Mouse (Mus musculus): Measurements from ENCODE around the gene Ttyh3. TPM values are rescaled to one million over a fixed set of nuclear protein-coding genes. Genes with fewer than 3 reads are reported as not detected.

The Ttyh3 gene
- polyA plus RNA-seq, 1 experiment from 2014 or later: 42.8 TPM

GRCm38 (mm10) chr5:140649101-140649667 lies 353 bp upstream of the Ttyh3 start:
- Histone ChIP-seq H3K9ac (replicated peaks; ENCODE audit: low read length) (peak overlapping the region; percentile 60), H3K27me3 (ENCODE audit: control insufficient read depth, insufficient read depth, low read length) (no peaks in the 10 kb centered on the region), H3K9me3 (replicated peaks; ENCODE audit: control insufficient read depth, low read length) (no peaks in the 10 kb centered on the region), H3K36me3 (replicated peaks; ENCODE audit: control insufficient read depth, insufficient read depth, low read depth, low read length) (peaks cover 10% of the 10 kb centered on the region), H3K4me2 (ENCODE audit: low read depth, low read length) (peak overlapping the region; percentile 61), H3K4me1 (ENCODE audit: control insufficient read depth, insufficient read depth, low read length) (peaks cover 9% of the 10 kb centered on the region), H3K4me3 (ENCODE audit: low read depth, low read length) (peak overlapping the region; percentile 77), H3K27ac (replicated peaks; ENCODE audit: low read depth, low read length) (peak overlapping the region; percentile 56; the same call in 1 of the 2 replicates)
- DNase-seq (ENCODE audit: low spot score) (peak; percentile 99), ATAC-seq (replicated peaks; ENCODE audit: insufficient number of reproducible peaks, low FRiP score, low TSS enrichment, low read depth) (peak; percentile 93)
- WGBS: 6% methylated on average over 26 of the region's 26 CpGs

- H3K4me1 ChIP-seq (ENCODE audit: control insufficient read depth, insufficient read depth, low read length): peaks cover 9% of the 10 kb centered on the region
- H3K27ac ChIP-seq (replicated peaks; ENCODE audit: low read depth, low read length): peak overlapping the region; percentile 78
- ATAC-seq (replicated peaks; ENCODE audit: insufficient number of reproducible peaks, low FRiP score, low TSS enrichment, low read depth): peak; percentile 27; the same call in 1 of the 2 replicates
- H3K9ac ChIP-seq (replicated peaks; ENCODE audit: low read length): peak overlapping the region; percentile 97
- WGBS: 3% methylated on average over 13 of the region's 13 CpGs
- H3K4me2 ChIP-seq (ENCODE audit: low read depth, low read length): peak overlapping the region; percentile 91
- no peaks in the 10 kb centered on the region for H3K27me3 ChIP-seq (ENCODE audit: control insufficient read depth, insufficient read depth, low read length)
- H3K36me3 ChIP-seq (replicated peaks; ENCODE audit: control insufficient read depth, insufficient read depth, low read depth, low read length): peaks cover 10% of the 10 kb centered on the region
- H3K4me3 ChIP-seq (ENCODE audit: low read depth, low read length): peak overlapping the region; percentile 77
- no peaks in the 10 kb centered on the region for H3K9me3 ChIP-seq (replicated peaks; ENCODE audit: control insufficient read depth, low read length)
- peak; percentile 65 for DNase-seq (ENCODE audit: low spot score)
Observed at GRCm38 (mm10) chr5:140647821-140648518, 861 bp downstream of the Ttyh3 start.

- Histone ChIP-seq H3K4me2 (ENCODE audit: low read depth, low read length) (peak overlapping the region; percentile 91), H3K27me3 (ENCODE audit: control insufficient read depth, insufficient read depth, low read length) (no peaks in the 10 kb centered on the region), H3K4me1 (ENCODE audit: control insufficient read depth, insufficient read depth, low read length) (peaks cover 14% of the 10 kb centered on the region), H3K27ac (replicated peaks; ENCODE audit: low read depth, low read length) (no peak overlapping the region), H3K36me3 (replicated peaks; ENCODE audit: control insufficient read depth, insufficient read depth, low read depth, low read length) (peaks cover 10% of the 10 kb centered on the region), H3K9ac (replicated peaks; ENCODE audit: low read length) (peak overlapping the region; percentile 97), H3K4me3 (ENCODE audit: low read depth, low read length) (peak overlapping the region; percentile 77), H3K9me3 (replicated peaks; ENCODE audit: control insufficient read depth, low read length) (no peaks in the 10 kb centered on the region)
- WGBS: 65% methylated on average over 13 of the region's 13 CpGs
- ATAC-seq (replicated peaks; ENCODE audit: insufficient number of reproducible peaks, low FRiP score, low TSS enrichment, low read depth) (no peak), DNase-seq (ENCODE audit: low spot score) (no peak)
Observed at GRCm38 (mm10) chr5:140647031-140647760, 1.6 kb downstream of the Ttyh3 start.

- DNase-seq (ENCODE audit: low spot score) (no peak), ATAC-seq (replicated peaks; ENCODE audit: insufficient number of reproducible peaks, low FRiP score, low TSS enrichment, low read depth) (no peak)
- peak overlapping the region; percentile 91 for H3K4me2 ChIP-seq (ENCODE audit: low read depth, low read length)
- H3K27ac ChIP-seq (replicated peaks; ENCODE audit: low read depth, low read length): no peak overlapping the region
- H3K4me1 ChIP-seq (ENCODE audit: control insufficient read depth, insufficient read depth, low read length): peaks cover 18% of the 10 kb centered on the region
- peaks cover 10% of the 10 kb centered on the region for H3K36me3 ChIP-seq (replicated peaks; ENCODE audit: control insufficient read depth, insufficient read depth, low read depth, low read length)
- no peaks in the 10 kb centered on the region for H3K27me3 ChIP-seq (ENCODE audit: control insufficient read depth, insufficient read depth, low read length)
- H3K9me3 ChIP-seq (replicated peaks; ENCODE audit: control insufficient read depth, low read length): no peaks in the 10 kb centered on the region
- 90% methylated on average over 6 of the region's 6 CpGs for WGBS
- no peak overlapping the region for H3K9ac ChIP-seq (replicated peaks; ENCODE audit: low read length)
- H3K4me3 ChIP-seq (ENCODE audit: low read depth, low read length): peak overlapping the region; percentile 8; the same call in 1 of the 2 replicates
Observed at GRCm38 (mm10) chr5:140646171-140646570, 2.7 kb downstream of the Ttyh3 start.

GRCm38 (mm10) chr5:140645454-140645853 lies 3.4 kb downstream of the Ttyh3 start:
- Histone ChIP-seq H3K36me3 (replicated peaks; ENCODE audit: control insufficient read depth, insufficient read depth, low read depth, low read length) (peaks cover 10% of the 10 kb centered on the region), H3K27ac (replicated peaks; ENCODE audit: low read depth, low read length) (no peak overlapping the region), H3K4me3 (ENCODE audit: low read depth, low read length) (no peak overlapping the region), H3K4me2 (ENCODE audit: low read depth, low read length) (no peak overlapping the region), H3K9ac (replicated peaks; ENCODE audit: low read length) (no peak overlapping the region), H3K9me3 (replicated peaks; ENCODE audit: control insufficient read depth, low read length) (no peaks in the 10 kb centered on the region), H3K27me3 (ENCODE audit: control insufficient read depth, insufficient read depth, low read length) (no peaks in the 10 kb centered on the region), H3K4me1 (ENCODE audit: control insufficient read depth, insufficient read depth, low read length) (peaks cover 23% of the 10 kb centered on the region)
- 93% methylated on average over 4 of the region's 4 CpGs for WGBS
- ATAC-seq (replicated peaks; ENCODE audit: insufficient number of reproducible peaks, low FRiP score, low TSS enrichment, low read depth) (no peak), DNase-seq (ENCODE audit: low spot score) (no peak)

- Histone ChIP-seq H3K36me3 (replicated peaks; ENCODE audit: control insufficient read depth, insufficient read depth, low read depth, low read length) (peaks cover 10% of the 10 kb centered on the region), H3K9ac (replicated peaks; ENCODE audit: low read length) (no peak overlapping the region), H3K4me1 (ENCODE audit: control insufficient read depth, insufficient read depth, low read length) (peaks cover 23% of the 10 kb centered on the region), H3K4me3 (ENCODE audit: low read depth, low read length) (no peak overlapping the region), H3K27me3 (ENCODE audit: control insufficient read depth, insufficient read depth, low read length) (no peaks in the 10 kb centered on the region), H3K4me2 (ENCODE audit: low read depth, low read length) (no peak overlapping the region), H3K27ac (replicated peaks; ENCODE audit: low read depth, low read length) (no peak overlapping the region), H3K9me3 (replicated peaks; ENCODE audit: control insufficient read depth, low read length) (no peaks in the 10 kb centered on the region)
- 84% methylated on average over 15 of the region's 15 CpGs for WGBS
- ATAC-seq (replicated peaks; ENCODE audit: insufficient number of reproducible peaks, low FRiP score, low TSS enrichment, low read depth): no peak
- DNase-seq (ENCODE audit: low spot score): no peak
Observed at GRCm38 (mm10) chr5:140644702-140645201, 4.1 kb downstream of the Ttyh3 start.

GRCm38 (mm10) chr5:140644263-140644662 lies 4.6 kb downstream of the Ttyh3 start:
- no peaks in the 10 kb centered on the region for H3K9me3 ChIP-seq (replicated peaks; ENCODE audit: control insufficient read depth, low read length)
- no peak overlapping the region for H3K27ac ChIP-seq (replicated peaks; ENCODE audit: low read depth, low read length)
- H3K9ac ChIP-seq (replicated peaks; ENCODE audit: low read length): no peak overlapping the region
- peaks cover 10% of the 10 kb centered on the region for H3K36me3 ChIP-seq (replicated peaks; ENCODE audit: control insufficient read depth, insufficient read depth, low read depth, low read length)
- 85% methylated on average over 6 of the region's 6 CpGs for WGBS
- DNase-seq (ENCODE audit: low spot score): no peak
- no peak overlapping the region for H3K4me3 ChIP-seq (ENCODE audit: low read depth, low read length)
- H3K4me2 ChIP-seq (ENCODE audit: low read depth, low read length): no peak overlapping the region
- no peak for ATAC-seq (replicated peaks; ENCODE audit: insufficient number of reproducible peaks, low FRiP score, low TSS enrichment, low read depth)
- no peaks in the 10 kb centered on the region for H3K27me3 ChIP-seq (ENCODE audit: control insufficient read depth, insufficient read depth, low read length)
- peaks cover 23% of the 10 kb centered on the region for H3K4me1 ChIP-seq (ENCODE audit: control insufficient read depth, insufficient read depth, low read length)

All from embryonic facial prominence, embryonic 11.5 days (tissue).